ENCODE assay signal across 14 mouse cellular contexts in genomic region chr10:3523044-3523793, GRCm38 (mm10). TPM values are rescaled to one million over a fixed set of nuclear protein-coding genes. Genes with fewer than 3 reads are reported as not detected.
DNase-seq lines count a peak whose midpoint lies in the region; ATAC-seq and TF ChIP-seq lines count a peak whose summit lies in the region.
"Had no signal": no experiment of that assay in that cellular context is flagged by ENCODE, and none has a peak within 500 bp of the region (broad histone marks: within the 10 kb centered on the region; RNA-seq: fewer than 3 reads in every experiment).

No protein-coding gene starts in this region.

- WGBS in forebrain, postnatal 0 days = 86% methylated on average over 6 of the region's 6 CpGs
- 90% methylated on average over 6 of the region's 6 CpGs for WGBS in forebrain, embryonic 15.5 days
- WGBS in heart, embryonic 12.5 days = 25% methylated on average over 6 of the region's 6 CpGs

- ATAC-seq in forebrain, postnatal 0 days = peak; percentile 77
- no peak for ATAC-seq in forebrain, embryonic 15.5 days (replicated peaks)
- ATAC-seq in heart, embryonic 12.5 days (ENCODE audit: insufficient number of reproducible peaks, low FRiP score) = peak; percentile 78
- ATAC-seq: midbrain, embryonic 13.5 days had no signal

- no peaks in the 10 kb centered on the region for H3K27me3 ChIP-seq in forebrain, postnatal 0 days (ENCODE audit: insufficient read depth, low read length)
- no peaks in the 10 kb centered on the region for H3K27me3 ChIP-seq in forebrain, embryonic 15.5 days
- H3K27me3 ChIP-seq in heart, embryonic 12.5 days (replicated peaks) = no peaks in the 10 kb centered on the region
- H3K27me3 ChIP-seq: midbrain, embryonic 13.5 days; neural tube, embryonic 12.5 days had no signal

- 0 out of 2 replicates have a peak overlapping the region, but pooled peaks have one; percentile 21 for H3K27ac ChIP-seq in forebrain, postnatal 0 days (ENCODE audit: low read depth, low read length)
- H3K27ac ChIP-seq in forebrain, embryonic 15.5 days (replicated peaks) = no peak overlapping the region
- peak overlapping the region; percentile 84 for H3K27ac ChIP-seq in heart, embryonic 12.5 days (ENCODE audit: poor library complexity, severe bottlenecking)
- H3K27ac ChIP-seq: midbrain, embryonic 13.5 days; neural tube, embryonic 12.5 days had no signal

- H3K9me3 ChIP-seq in forebrain, postnatal 0 days (ENCODE audit: low read length) = no peaks in the 10 kb centered on the region
- H3K9me3 ChIP-seq in forebrain, embryonic 15.5 days = no peaks in the 10 kb centered on the region
- H3K9me3 ChIP-seq in heart, embryonic 12.5 days (replicated peaks) = no peaks in the 10 kb centered on the region
- H3K9me3 ChIP-seq: midbrain, embryonic 13.5 days; neural tube, embryonic 12.5 days had no signal

- H3K4me3 ChIP-seq in forebrain, postnatal 0 days (ENCODE audit: low read depth, low read length) = no peak overlapping the region
- H3K4me3 ChIP-seq in forebrain, embryonic 15.5 days = no peak overlapping the region
- H3K4me3 ChIP-seq in heart, embryonic 12.5 days = no peak overlapping the region
- H3K4me3 ChIP-seq: midbrain, embryonic 13.5 days; neural tube, embryonic 12.5 days had no signal

- H3K9ac ChIP-seq in forebrain, postnatal 0 days = no peak overlapping the region
- H3K9ac ChIP-seq in forebrain, embryonic 15.5 days (replicated peaks) = no peak overlapping the region
- no peak overlapping the region for H3K9ac ChIP-seq in heart, embryonic 12.5 days
- H3K9ac ChIP-seq: midbrain, embryonic 13.5 days; neural tube, embryonic 12.5 days had no signal

- H3K4me2 ChIP-seq in forebrain, postnatal 0 days (ENCODE audit: low read depth) = no peak overlapping the region
- H3K4me2 ChIP-seq in forebrain, embryonic 15.5 days (replicated peaks) = no peak overlapping the region
- H3K4me2 ChIP-seq in heart, embryonic 12.5 days = no peak overlapping the region
- H3K4me2 ChIP-seq: midbrain, embryonic 13.5 days; neural tube, embryonic 12.5 days had no signal

- H3K4me1 ChIP-seq in forebrain, postnatal 0 days (ENCODE audit: insufficient read depth) = no peaks in the 10 kb centered on the region
- no peaks in the 10 kb centered on the region for H3K4me1 ChIP-seq in forebrain, embryonic 15.5 days
- peaks cover 69% of the 10 kb centered on the region for H3K4me1 ChIP-seq in heart, embryonic 12.5 days (replicated peaks)
- H3K4me1 ChIP-seq: midbrain, embryonic 13.5 days; neural tube, embryonic 12.5 days had no signal

- H3K36me3 ChIP-seq in forebrain, postnatal 0 days (ENCODE audit: insufficient read depth) = no peaks in the 10 kb centered on the region
- H3K36me3 ChIP-seq in forebrain, embryonic 15.5 days = no peaks in the 10 kb centered on the region
- H3K36me3 ChIP-seq in heart, embryonic 12.5 days = no peaks in the 10 kb centered on the region
- H3K36me3 ChIP-seq: midbrain, embryonic 13.5 days; neural tube, embryonic 12.5 days had no signal

- intact Hi-C loops in gastrocnemius, postnatal 14 days (cut with DNase I; ENCODE audit: low total_unique reads) = no loop called here

- no peak for DNase-seq in forebrain, postnatal 0 days
- peak; percentile 90 for DNase-seq in 3T3-L1 (ENCODE audit: low read depth, low spot score)
- DNase-seq in adipocyte (ENCODE audit: low spot score) = peak; percentile 74
- no peak for DNase-seq in gastrocnemius, adult 18-20 months (ENCODE audit: low spot score)
- DNase-seq in ovary, postnatal 36 days (ENCODE audit: low spot score) = no peak
- no peak for DNase-seq in gastrocnemius, postnatal 14 days
- DNase-seq: cerebellum, postnatal 36 days; lung, postnatal 10 days; thymus, postnatal 25 days had no signal

- TF ChIP-seq CTCF in forebrain, postnatal 0 days (IDR thresholded peaks at IDR 0.05; ENCODE audit: low read depth) = no peak

RNA-seq across cellular contexts. Expression of gene Iyd, which starts 16.8 kb away (rescaled TPM):
- total RNA-seq in forebrain, postnatal 0 days (2014; rRNA removed) = 0.81 and 1.2 TPM in 2 replicates
- 0.47 and 0.50 TPM in 2 replicates for polyA plus RNA-seq in forebrain, postnatal 0 days (2015; fragmentation: Nextera tagmentation; extraction: Ambion mirVana)
- 0.46 and 0.51 TPM in 2 replicates for polyA plus RNA-seq in forebrain, embryonic 15.5 days (2015; fragmentation: Nextera tagmentation; extraction: Ambion mirVana)
- polyA plus RNA-seq in heart, embryonic 12.5 days (2016; fragmentation: Nextera tagmentation; extraction: Ambion mirVana) = 0.42 and 0.49 TPM in 2 replicates
- under 1 TPM in 1 of 2 experiments, not detected in 1; 0.14 TPM for total RNA-seq in gastrocnemius, adult 18-20 months (2021)
- not detected for total RNA-seq in gastrocnemius, postnatal 14 days (2021)
- polyA plus RNA-seq: limb, embryonic 11.5 days; neural tube, embryonic 12.5 days had no signal

Comparison
In these comparisons a context has a peak if more than half of its experiments do, and no peak if none do; other contexts are left out.
1. DNase-seq: peak in 3T3-L1 (single experiment) and adipocyte (single experiment); none in forebrain, postnatal 0 days (single experiment), gastrocnemius, adult 18-20 months (single experiment), ovary, postnatal 36 days (single experiment) and gastrocnemius, postnatal 14 days (single experiment).